Mouse (Mus musculus) left cerebral cortex, adult 6 months (tissue): Measurements from ENCODE around the gene Rexo4. TPM values are rescaled to one million over a fixed set of nuclear protein-coding genes. Genes with fewer than 3 reads are reported as not detected.

Experiments
- long read RNA-seq, 2 experiments: library from polyadenylated mRNA; unstranded; transcript quantifications; one replicate each; pipeline ENCODE4 v2.0.0; 2019 to 2020
- polyA plus RNA-seq: library from polyadenylated mRNA; unstranded; fragments of <200 nt; fragmentation: Nextera tagmentation; gene quantifications from 2 replicates; pipeline ENCODE4 v1.2.3, GENCODE M21; 2021

The Rexo4 gene
- 33.9 and 41.7 TPM in 2 replicates for polyA plus RNA-seq
- long read RNA-seq, experiment 1, transcript Rexo4-203 (3 exons, 644 nt): minor isoform, 5 of 333 reads
- long read RNA-seq, experiment 1, transcript Rexo4-207 (7 exons, 1,121 nt): minor isoform, 9 of 333 reads
- long read RNA-seq, experiment 1, transcript Rexo4-201 (8 exons, 2,281 nt): major isoform, 282 of 333 reads
- long read RNA-seq, experiment 1, partial matches to known transcripts: 17 of 333 reads
- long read RNA-seq, experiment 1, other reads (novel, unspliced or antisense): 20 of 333 reads
- long read RNA-seq, experiment 2, transcript Rexo4-201 (8 exons, 2,281 nt): major isoform, 40 of 71 reads
- long read RNA-seq, experiment 2, partial matches to known transcripts: 11 of 71 reads
- long read RNA-seq, experiment 2, other reads (novel, unspliced or antisense): 17 of 71 reads

GRCm38 (mm10) chr2:26963923-26964723, at the start of gene Rexo4:
Gene Rexo4, minus strand, starts transcription at chr2:26964386.

GRCm38 (mm10) chr2:27009714-27010244, 45.6 kb upstream of the Rexo4 start, which contains the start of gene Cacfd1:
Gene Cacfd1, plus strand, starts transcription at chr2:27009926.

DNA sequence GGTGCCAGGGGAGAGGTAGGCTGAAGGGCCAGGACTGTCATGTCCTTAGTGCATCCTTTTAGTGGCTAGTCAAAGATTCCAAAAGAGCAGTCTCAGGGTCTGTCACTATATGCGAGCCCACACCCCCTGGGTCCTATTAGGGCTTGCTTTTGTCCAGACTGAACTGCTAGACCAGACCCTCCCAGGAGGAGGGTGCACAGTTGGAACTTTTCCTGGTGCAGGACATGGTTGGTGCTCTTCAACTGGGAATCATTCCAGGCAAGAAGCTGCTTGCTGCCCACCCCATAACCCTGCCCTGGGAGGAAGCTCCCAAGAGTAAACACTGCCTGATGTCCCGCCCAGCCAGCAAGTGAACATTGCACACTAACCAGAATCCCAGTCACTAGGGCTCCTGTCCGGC, 8.9 kb upstream of the Rexo4 start, which contains the start of gene Adamts13:
Gene Adamts13 (plus strand): TSS at position 301 of the 400 bp plus-strand sequence.

GRCm38 (mm10) chr2:26933304-26934055, 30.7 kb downstream of the Rexo4 start, which contains the start of the genes Surf4 and Stkld1:
Gene Surf4, minus strand, starts transcription at chr2:26933928.
Gene Stkld1, plus strand, starts transcription at chr2:26934047.

DNA sequence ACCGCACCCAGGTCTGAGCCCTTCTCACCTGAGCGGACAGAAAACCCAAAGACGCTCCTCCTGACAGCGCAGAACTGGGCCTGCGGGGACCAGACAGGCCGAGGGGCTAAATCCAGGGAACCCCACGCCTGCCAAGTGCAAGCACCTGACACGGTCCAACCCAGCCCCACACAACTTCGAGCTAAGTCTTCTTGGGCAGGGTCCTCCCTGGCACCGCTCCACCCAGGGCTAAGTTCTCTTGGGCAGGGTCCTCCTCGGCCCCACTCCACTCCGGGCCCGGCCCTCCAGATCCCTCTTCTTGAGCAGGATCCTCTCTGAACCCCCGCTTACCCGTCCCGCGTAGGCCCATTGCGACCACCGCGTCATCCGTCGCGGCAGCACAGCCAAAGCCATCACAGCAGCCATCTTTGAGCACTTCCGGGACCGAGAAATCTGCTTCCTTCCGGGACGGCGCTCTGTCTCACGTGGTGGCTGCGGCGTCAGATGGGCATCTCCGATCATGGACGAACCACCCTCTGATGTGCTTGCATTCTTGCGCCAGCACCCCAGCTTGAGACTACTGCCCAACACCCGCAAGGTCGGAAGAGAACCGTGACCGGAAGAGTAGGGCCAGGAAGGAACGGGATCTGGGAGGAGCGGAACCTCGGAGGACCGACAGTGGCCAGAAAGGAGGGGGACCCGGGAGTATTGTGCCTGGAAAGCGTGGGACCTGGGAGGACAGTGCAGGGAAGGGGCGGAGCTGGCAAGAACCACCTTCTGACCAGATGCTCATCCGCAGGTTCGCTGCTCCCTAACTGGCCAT, 48.1 kb downstream of the Rexo4 start, which contains the start of the genes Surf2 and Surf1:
Gene Surf2 (plus strand): TSS at position 441 of the 802 bp plus-strand sequence.
Gene Surf1 (minus strand): TSS at position 604 of the 802 bp plus-strand sequence.

DNA sequence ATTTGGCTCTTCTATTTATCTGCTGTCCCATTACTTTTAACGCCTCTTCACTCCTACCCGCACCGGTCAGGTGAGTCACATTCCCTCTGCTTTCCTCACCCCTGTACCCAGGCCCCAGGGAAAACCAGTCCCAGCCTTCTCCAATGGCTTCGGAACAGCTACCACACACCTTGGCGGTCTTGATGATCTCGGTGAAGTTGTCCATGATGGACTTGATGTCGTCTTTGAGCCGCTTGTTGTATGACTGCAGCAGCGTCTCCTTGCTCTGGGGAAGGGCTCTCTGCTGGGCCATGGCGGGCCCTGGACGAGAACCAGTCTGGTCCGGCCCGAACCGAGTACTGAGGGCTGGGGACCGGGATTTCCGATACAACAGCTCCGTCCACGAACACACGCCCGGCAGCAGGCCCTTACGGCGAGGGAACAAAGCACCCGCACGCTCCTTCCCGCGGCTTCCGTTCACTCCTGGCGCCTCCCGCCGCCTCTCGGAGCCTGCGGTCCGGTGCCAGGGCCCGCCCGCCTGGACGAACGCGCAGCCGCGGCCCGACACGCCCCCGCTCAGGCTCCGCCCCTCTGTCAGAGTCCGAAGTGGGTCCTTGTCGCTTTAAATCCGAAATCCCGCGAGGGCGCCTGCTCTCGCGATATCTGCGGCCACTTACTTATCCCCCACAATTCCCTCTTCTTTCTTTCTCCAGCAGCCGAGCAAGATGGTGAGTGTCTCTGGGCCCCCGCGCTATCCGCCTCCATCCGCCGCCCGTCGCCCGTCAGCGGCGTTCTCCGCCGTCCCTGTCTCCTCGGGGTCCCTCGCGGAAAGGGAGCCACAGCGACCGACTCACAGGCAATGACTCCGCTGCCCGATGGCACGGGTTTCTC, 53.8 kb downstream of the Rexo4 start, which contains the start of the genes Med22 and Rpl7a:
Gene Med22 (minus strand): TSS at position 554 of the 870 bp plus-strand sequence.
Gene Rpl7a (plus strand): TSS at position 641 of the 870 bp plus-strand sequence.

Other genes with a start within 250 kb of the Rexo4 start
- gene Abo, start 99.4 kb downstream of the Rexo4 start, polyA plus RNA-seq: not detected in 2 replicates
- 6.3 and 7.2 TPM in 2 replicates for gene Surf6, start 61.5 kb downstream of the Rexo4 start, polyA plus RNA-seq
- gene Med22, start 53.7 kb downstream of the Rexo4 start, polyA plus RNA-seq: 49.3 and 51.7 TPM in 2 replicates
- gene Rpl7a, start 53.6 kb downstream of the Rexo4 start, polyA plus RNA-seq: 264 and 364 TPM in 2 replicates
- gene Surf2, start 48.0 kb downstream of the Rexo4 start, polyA plus RNA-seq: 31.4 and 37.8 TPM in 2 replicates
- gene Surf1, start 47.9 kb downstream of the Rexo4 start, polyA plus RNA-seq: 146 and 154 TPM in 2 replicates
- 57.1 and 82.6 TPM in 2 replicates for gene Surf4, start 30.5 kb downstream of the Rexo4 start, polyA plus RNA-seq
- 0.08 and 0.23 TPM in 2 replicates for gene Stkld1, start 30.3 kb downstream of the Rexo4 start, polyA plus RNA-seq
- gene Adamts13, start 9.0 kb upstream of the Rexo4 start, polyA plus RNA-seq: 7.2 and 7.7 TPM in 2 replicates
- 50.6 and 54.3 TPM in 2 replicates for gene Cacfd1, start 45.5 kb upstream of the Rexo4 start, polyA plus RNA-seq
- 24.5 and 26.3 TPM in 2 replicates for gene Slc2a6, start 63.6 kb upstream of the Rexo4 start, polyA plus RNA-seq
- gene Mymk, start 107.8 kb upstream of the Rexo4 start, polyA plus RNA-seq: 0.20 and 0.31 TPM in 2 replicates
- gene Adamtsl2, start 115.0 kb upstream of the Rexo4 start, polyA plus RNA-seq: 21.2 and 33.4 TPM in 2 replicates
- gene Fam163b, start 178.1 kb upstream of the Rexo4 start, polyA plus RNA-seq: 69.7 and 105 TPM in 2 replicates
- gene Dbh, start 200.8 kb upstream of the Rexo4 start, polyA plus RNA-seq: 0.26 and 0.27 TPM in 2 replicates